Mouse (Mus musculus): ENCODE measurements at regions not wholly inside any gene's neighbourhood (a gene's known extent, or its start where the extent isn't known, plus 50 kb on each side); places are given as distances from the start of the nearest gene placed in this dataset.

- no peak for DNase-seq (ENCODE audit: low spot score in 2 of 2)
These were observed 54.8 kb upstream of the Scel start for GRCm38 (mm10) chr14:103458340-103458739.

DNA sequence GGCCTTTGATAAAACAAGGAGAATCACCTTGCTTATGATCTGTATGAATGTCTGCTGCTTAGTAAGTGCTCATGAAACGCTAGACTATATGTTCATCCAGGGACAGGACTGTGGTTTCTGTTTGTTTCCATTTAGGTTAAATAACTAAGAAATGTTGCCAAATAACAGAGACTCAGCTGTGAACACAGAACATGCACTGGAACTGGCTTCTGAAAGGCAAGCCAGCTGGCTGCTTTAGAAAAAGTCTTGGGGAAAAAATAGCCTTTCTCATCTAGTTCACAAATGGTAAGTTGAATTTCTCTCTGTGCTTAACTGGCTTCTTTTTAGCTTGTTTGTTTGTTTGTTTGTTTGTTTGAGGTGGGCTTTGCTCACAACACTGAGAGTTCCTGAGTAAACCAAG lies 57.0 kb upstream of the Scel start:
- no peak for DNase-seq (ENCODE audit: low spot score in 2 of 2)

DNA sequence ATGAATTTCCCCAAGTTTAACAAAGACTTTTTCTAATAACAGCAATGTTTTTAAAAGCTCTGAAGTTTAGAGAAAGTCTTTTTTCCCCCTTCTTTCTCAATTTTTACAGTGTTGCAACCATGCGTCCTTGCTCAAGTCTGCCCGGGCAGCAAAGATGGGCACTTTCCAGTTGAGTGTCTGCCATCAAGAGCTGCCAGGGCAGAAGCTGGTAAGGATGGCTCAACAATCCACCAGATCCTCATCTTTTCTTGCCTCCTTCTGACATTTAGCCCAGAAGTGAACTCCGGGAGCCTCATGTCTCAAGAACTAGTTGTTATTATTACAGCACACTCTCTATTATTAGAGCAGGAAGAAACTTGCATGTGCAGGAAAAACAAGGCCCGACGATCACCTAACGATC lies 62.4 kb upstream of the Scel start:
- DNase-seq (ENCODE audit: low spot score in 2 of 2) = no peak

DNA sequence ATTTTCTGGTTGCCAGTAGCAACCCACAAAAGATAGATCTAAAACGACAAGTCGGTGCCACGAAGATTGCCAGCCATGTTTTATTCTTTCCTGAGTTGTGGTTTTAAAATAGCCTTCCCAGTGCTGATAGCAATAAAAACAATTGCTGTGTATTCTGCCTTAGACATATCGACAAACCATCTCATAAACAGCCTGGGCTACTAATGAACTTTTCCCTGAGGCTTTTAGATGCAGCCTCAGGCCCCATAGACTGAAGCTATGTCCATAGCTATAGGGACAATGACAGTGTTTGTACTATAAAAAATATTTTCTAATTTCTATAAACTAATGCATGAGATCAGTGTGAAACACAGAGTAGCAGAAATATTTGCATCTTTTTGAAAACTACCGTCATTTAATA lies 63.7 kb upstream of the Scel start:
- no peak for DNase-seq (ENCODE audit: low spot score in 2 of 2)

- no peak for DNase-seq (ENCODE audit: low spot score in 2 of 2)
These were observed 64.1 kb upstream of the Scel start for GRCm38 (mm10) chr14:103449033-103449432.

GRCm38 (mm10) chr14:103446671-103447070 lies 66.5 kb upstream of the Scel start:
- no peak for DNase-seq (ENCODE audit: low spot score in 2 of 2)

DNA sequence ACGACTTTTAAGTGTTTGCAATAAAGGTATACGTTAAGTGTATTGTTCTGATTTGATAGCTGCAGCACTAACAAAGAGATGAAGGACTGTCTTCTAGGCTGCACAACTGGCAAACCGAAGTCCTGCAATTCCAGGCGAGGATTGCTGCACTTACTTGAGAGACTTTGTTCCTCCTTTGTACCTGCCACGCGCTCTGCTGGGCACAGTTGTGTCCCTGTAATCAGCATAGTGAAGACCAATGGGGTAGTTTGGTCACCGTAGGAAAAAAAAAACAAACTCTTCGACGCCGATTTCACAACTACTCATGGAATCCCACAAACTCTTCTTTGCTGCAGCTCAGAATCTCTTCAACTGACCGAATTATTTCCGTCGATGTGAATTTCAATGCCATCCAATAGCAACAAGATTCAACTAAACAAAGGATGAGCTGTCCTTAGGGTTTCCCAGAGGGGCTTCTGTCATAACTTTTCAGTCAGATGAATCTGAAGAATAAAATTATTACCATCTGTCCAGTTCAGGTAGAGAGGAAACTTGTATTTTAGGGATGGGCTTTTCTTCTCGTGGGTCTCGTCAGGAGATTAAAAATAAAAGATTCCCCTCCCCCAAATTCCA lies 71.6 kb upstream of the Scel start:
- no peak for DNase-seq (ENCODE audit: low spot score in 2 of 2)

DNA sequence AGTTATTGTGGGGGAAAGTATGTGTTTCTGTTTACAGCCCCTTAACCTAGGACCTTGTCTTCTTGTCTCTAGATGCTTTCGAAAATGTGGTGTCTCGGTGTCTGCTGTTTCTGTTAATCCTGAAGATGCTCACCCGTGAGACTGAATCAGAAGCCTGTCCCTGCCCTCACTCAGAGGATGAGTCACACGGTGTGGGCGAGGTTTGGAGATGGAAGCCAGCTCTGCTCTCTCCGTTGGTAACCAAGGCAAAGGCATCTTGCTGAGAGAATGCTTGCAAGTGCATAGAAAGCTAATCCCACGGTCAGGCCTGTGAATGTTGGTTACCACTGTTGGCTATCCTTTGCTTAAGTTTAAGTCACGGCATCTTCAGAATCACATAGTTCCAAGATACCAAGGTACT lies 72.9 kb upstream of the Scel start:
- DNase-seq (ENCODE audit: low spot score in 2 of 2) = no peak

DNA sequence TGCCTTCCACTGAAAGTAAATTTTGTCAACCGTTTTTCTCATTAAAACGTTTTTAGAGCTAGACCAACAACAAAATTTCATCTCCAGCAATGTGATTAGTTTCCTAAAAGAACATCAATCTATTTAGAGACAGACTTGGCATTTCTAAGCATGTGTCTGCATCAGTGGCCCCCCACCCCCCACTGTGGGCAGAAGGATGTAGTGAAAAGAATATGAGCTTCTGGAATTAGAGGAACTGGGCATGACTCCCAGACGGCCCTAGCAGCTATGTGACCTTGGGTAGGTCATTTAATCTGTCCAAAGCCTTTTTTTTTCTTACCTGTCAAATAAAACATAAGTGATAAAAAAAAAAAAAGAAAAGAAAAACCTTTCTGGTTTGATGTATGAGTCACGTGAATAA lies 78.9 kb upstream of the Scel start:
- DNase-seq (ENCODE audit: low spot score in 2 of 2) = peak in 1 of 2 experiments; percentile 42

DNA sequence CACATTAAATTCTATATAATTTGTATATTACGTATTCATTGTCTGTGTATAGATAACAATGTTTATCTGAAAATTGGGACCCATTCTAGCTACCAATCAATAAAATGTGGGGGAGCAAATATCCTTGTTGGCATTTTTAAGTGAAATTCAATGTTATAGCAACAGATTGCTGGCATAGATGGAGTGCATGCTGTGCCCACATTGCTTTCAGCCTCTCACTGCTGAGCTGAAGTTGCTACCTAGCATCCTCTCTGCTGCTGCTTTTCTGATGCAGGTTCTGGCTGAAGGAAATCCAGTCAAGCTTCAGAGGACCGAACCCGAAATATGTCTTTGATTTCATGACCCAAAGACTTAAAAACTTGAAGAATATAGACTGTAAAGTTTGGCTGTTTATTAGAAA lies 80.0 kb upstream of the Scel start:
- DNase-seq (ENCODE audit: low spot score in 2 of 2) = no peak

- DNase-seq (ENCODE audit: low spot score in 2 of 2) = no peak
These were observed 81.3 kb upstream of the Mycbp2 start for GRCm38 (mm10) chr14:103427873-103428272.

- peak in 1 of 2 experiments; percentile 4 for DNase-seq (ENCODE audit: low spot score in 2 of 2)
These were observed 74.8 kb upstream of the Mycbp2 start for GRCm38 (mm10) chr14:103421305-103421822.

DNA sequence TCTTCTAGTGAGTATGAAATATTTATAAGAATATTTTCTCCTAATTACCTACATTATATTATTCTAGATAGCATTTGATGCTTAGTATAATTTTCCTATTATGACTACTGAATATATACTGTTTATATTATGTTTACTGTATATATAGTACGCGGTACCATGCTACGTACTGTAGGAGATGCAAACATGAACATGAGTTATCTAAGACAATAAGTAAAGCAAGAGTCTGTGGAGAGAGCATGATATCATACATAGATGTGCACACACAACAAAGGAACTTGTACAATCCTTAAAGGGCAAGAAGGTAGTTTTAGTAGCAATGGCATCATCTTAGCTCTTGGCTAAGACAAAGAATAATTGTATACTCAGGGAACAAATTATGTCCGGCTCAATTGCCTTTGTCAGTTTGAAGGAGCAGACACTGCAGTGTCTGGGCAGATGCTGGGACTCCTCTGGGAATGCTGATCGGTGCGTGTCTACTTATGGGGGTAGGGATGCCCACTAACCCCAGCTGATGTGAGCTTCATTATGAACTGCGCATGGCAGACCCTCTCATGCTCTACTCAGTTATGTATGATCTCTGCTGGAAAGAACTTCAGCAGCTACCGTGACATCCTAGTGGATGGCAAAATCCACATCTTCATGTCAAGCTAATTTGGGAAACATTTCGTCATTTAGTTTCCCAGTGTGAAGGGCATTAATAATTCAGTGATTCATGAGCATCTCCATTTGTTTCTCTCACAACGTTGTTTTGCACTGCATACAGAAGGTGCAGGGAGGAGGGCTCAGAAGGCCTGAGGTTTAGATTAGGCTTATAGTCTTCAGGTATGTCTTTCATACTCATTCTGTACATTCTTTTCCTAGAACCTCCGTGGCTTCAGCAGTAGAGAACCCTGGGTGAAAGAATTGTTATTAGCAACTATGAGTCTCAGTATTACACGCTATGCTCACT lies 70.8 kb upstream of the Mycbp2 start:
- DNase-seq (ENCODE audit: low spot score in 2 of 2) = no peak

DNA sequence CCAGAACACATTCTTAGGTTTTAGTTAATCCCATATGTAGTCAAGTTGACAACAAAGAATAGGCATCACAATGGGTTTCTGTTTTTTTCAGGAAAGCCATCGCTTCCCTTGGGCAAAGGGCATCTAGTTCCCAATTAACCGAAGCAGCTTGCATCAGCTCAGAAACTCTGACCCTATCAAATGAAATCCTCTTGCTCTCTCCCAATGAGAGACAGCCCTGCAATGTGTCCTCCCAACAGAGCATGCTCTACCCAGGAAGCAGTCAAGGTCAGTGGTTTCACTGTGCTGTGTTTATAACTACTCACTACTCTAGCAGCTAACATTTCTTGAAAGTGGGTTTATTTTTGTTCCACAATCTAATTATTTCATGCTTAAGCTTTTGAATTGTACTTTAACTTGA lies 58.0 kb upstream of the Mycbp2 start:
- no peak for DNase-seq (ENCODE audit: low spot score in 2 of 2)

GRCm38 (mm10) chr14:103403054-103403453 lies 56.4 kb upstream of the Mycbp2 start:
- no peak for DNase-seq (ENCODE audit: low spot score in 2 of 2)

DNA sequence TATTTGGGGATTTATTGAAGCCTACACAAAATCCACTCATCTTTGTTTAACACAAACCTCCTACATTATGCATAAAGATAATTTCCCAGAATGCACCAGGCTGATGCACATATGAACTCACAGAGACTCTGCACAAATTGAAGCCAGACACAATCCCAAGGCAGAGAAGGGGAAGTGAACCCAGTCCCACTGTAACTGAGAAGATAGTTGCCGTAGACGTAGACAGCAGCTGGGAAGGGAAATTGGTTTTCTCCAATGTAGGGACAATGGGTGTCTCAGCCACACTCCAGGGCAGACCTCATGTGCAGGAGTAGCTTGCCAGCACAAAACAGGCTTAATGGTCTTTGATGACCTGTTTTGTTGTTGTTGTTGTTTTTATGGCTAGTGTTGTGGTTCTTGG lies 55.4 kb upstream of the Mycbp2 start:
- DNase-seq (ENCODE audit: low spot score in 2 of 2) = no peak

DNA sequence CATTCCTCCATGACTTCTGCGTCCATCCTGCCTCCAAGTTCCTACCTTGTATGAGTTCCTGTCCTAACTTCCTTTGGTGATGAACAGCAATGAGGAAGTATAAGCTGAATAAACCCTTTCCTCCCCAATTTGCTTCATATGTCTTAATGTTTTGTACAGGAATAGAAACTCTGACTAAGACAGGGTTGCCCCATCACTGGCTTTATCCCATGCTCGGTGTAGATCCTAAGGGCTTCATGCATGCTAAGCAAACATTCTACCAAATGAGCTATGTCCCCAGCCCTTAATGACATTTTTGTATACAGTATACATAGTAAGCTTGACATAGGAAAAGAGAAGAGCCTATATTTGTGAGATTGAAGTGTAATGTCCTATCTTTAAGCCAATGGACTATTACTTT lies 54.7 kb upstream of the Mycbp2 start:
- no peak for DNase-seq (ENCODE audit: low spot score in 2 of 2)

GRCm38 (mm10) chr14:103398401-103398800 lies 51.8 kb upstream of the Mycbp2 start:
- no peak for DNase-seq (ENCODE audit: low spot score in 2 of 2)

Measured in gastrocnemius, adult 8-10 months (tissue).